Mouse (Mus musculus) MEL (cell line): Measurements from ENCODE around the gene Thsd7a. TPM values are rescaled to one million over a fixed set of nuclear protein-coding genes. Genes with fewer than 3 reads are reported as not detected.

ENCODE experiments used
- DNase-seq: peaks from one replicate; pipeline ENCODE4 v3.0.0; 2011; ENCODE audit warnings: low read depth, low spot score
- H3K27ac ChIP-seq: 2 replicates; pipeline ENCODE4 v1.5.1; 2012; ENCODE audit warnings: low read depth, mild to moderate bottlenecking, control low read depth, low read length, moderate library complexity; ENCODE audit not compliant: control insufficient read depth
- H3K27me3 ChIP-seq, 2 experiments: fragments of 150-350 bp in 1 of 2; sonication (generic) in 1 of 2; 2 replicates each; pipeline ENCODE4 v1.6.1; 2012; ENCODE audit warnings: low read length in 2 of 2, mild to moderate bottlenecking in 2 of 2, improper control_type of control experiment in 1 of 2, moderate library complexity in 1 of 2; ENCODE audit not compliant: insufficient read depth in 2 of 2, control insufficient read depth in 1 of 2
- H3K36me3 ChIP-seq, 2 experiments: 2 replicates each; pipeline ENCODE4 v1.6.1; 2012 to 2014; ENCODE audit warnings: low read length in 2 of 2, improper control_type of control experiment in 1 of 2, inconsistent platforms in 1 of 2, mild to moderate bottlenecking in 1 of 2; ENCODE audit not compliant: insufficient read depth in 2 of 2, control insufficient read depth in 1 of 2
- H3K4me1 ChIP-seq, 2 experiments: fragments of 150-350 bp in 1 of 2; sonication (generic) in 1 of 2; 2 replicates each; pipeline ENCODE4 v1.6.1; 2012; ENCODE audit warnings: low read length in 2 of 2, improper control_type of control experiment in 1 of 2, mild to moderate bottlenecking in 1 of 2; ENCODE audit not compliant: insufficient read depth in 2 of 2, control insufficient read depth in 1 of 2
- H3K4me3 ChIP-seq, 2 experiments: fragments of 150-350 bp in 1 of 2; sonication (generic) in 1 of 2; 2 replicates each; pipeline ENCODE4 v1.5.1; 2012; ENCODE audit warnings: low read depth in 2 of 2, low read length in 2 of 2, mild to moderate bottlenecking in 2 of 2, moderate library complexity in 2 of 2, control low read depth in 1 of 2, improper control_type of control experiment in 1 of 2; ENCODE audit not compliant: control insufficient read depth in 1 of 2, insufficient read depth in 1 of 2
- H3K79me2 ChIP-seq: 2 replicates; pipeline ENCODE4 v1.6.1; 2012; ENCODE audit warnings: mild to moderate bottlenecking, low read length, moderate library complexity; ENCODE audit not compliant: control insufficient read depth, poor library complexity, insufficient read depth
- H3K9ac ChIP-seq: 2 replicates; pipeline ENCODE4 v1.6.1; 2012; ENCODE audit warnings: low read depth, mild to moderate bottlenecking, control low read depth, low read length, moderate library complexity; ENCODE audit not compliant: control insufficient read depth, poor library complexity, severe bottlenecking
- H3K9me3 ChIP-seq: fragments of 150-350 bp; sonication (generic); replicated peaks from 2 replicates; pipeline ENCODE4 v1.6.1; 2012; ENCODE audit warnings: mild to moderate bottlenecking, low read length, improper control_type of control experiment, moderate library complexity; ENCODE audit not compliant: insufficient read depth
- CHD1 ChIP-seq: IDR thresholded peaks from 2 replicates; pipeline ENCODE4 v1.6.1; 2012; ENCODE audit warnings: low read depth, mild to moderate bottlenecking, inconsistent platforms, low read length, improper control_type of control experiment
- CHD2 ChIP-seq: IDR thresholded peaks from 2 replicates; pipeline ENCODE4 v1.6.1; 2011; ENCODE audit warnings: low read length, improper control_type of control experiment
- CTCF ChIP-seq, 3 experiments: IDR thresholded peaks in 2 of 3; conservative IDR thresholded peaks in 1 of 3; 2 replicates each; pipeline ENCODE4 v1.5.1; 2011 to 2012; ENCODE audit warnings: low read length in 3 of 3, low read depth in 2 of 3, mild to moderate bottlenecking in 2 of 3, improper control_type of control experiment in 1 of 3, inconsistent platforms in 1 of 3, mixed read lengths in 1 of 3, moderate library complexity in 1 of 3; ENCODE audit not compliant: control insufficient read depth in 1 of 3, insufficient read depth in 1 of 3, poor library complexity in 1 of 3, severe bottlenecking in 1 of 3
- ELF1 ChIP-seq: IDR thresholded peaks from 2 replicates; pipeline ENCODE4 v1.6.1; 2014; ENCODE audit warnings: low read depth, mild to moderate bottlenecking, inconsistent platforms, low read length, improper control_type of control experiment, moderate library complexity
- EP300 ChIP-seq, 2 experiments: IDR thresholded peaks; 2 replicates each; pipeline ENCODE4 v1.6.1; 2011; ENCODE audit warnings: improper control_type of control experiment in 2 of 2, low read length in 2 of 2, low read depth in 1 of 2, mild to moderate bottlenecking in 1 of 2
- ETS1 ChIP-seq: IDR thresholded peaks from 2 replicates; pipeline ENCODE4 v1.6.1; 2012; ENCODE audit warnings: low read depth, mild to moderate bottlenecking, inconsistent platforms, low read length, improper control_type of control experiment, moderate library complexity
- GATA1 ChIP-seq: IDR thresholded peaks from 2 replicates; pipeline ENCODE4 v1.6.1; 2011; ENCODE audit warnings: low read depth, low read length, improper control_type of control experiment
- KAT2A ChIP-seq: conservative IDR thresholded peaks from 2 replicates; pipeline ENCODE4 v1.6.1; 2012; ENCODE audit warnings: low read depth, low read length, improper control_type of control experiment, inconsistent platforms
- MAX ChIP-seq: IDR thresholded peaks from 2 replicates; pipeline ENCODE4 v1.6.1; 2011; ENCODE audit warnings: low read length, improper control_type of control experiment
- MYC ChIP-seq: IDR thresholded peaks from 2 replicates; pipeline ENCODE4 v1.6.1; 2011; ENCODE audit warnings: low read depth, mild to moderate bottlenecking, low read length, improper control_type of control experiment, moderate library complexity
- POLR2AphosphoS5 ChIP-seq: IDR thresholded peaks from 2 replicates; pipeline ENCODE4 v1.6.1; 2012; ENCODE audit warnings: low read depth, borderline replicate concordance, mild to moderate bottlenecking, inconsistent platforms, low read length, moderate library complexity, mixed read lengths
- RAD21 ChIP-seq: IDR thresholded peaks from 2 replicates; pipeline ENCODE4 v1.6.1; 2011; ENCODE audit warnings: mild to moderate bottlenecking, low read depth, low read length, improper control_type of control experiment
- SIN3A ChIP-seq: IDR thresholded peaks from 2 replicates; pipeline ENCODE4 v1.6.1; 2012; ENCODE audit warnings: low read length, improper control_type of control experiment, inconsistent platforms
- SMC3 ChIP-seq: IDR thresholded peaks from 2 replicates; pipeline ENCODE4 v1.6.1; 2011; ENCODE audit warnings: low read depth, low read length, improper control_type of control experiment
- TAL1 ChIP-seq: IDR thresholded peaks from 2 replicates; pipeline ENCODE4 v1.6.1; 2012; ENCODE audit warnings: mild to moderate bottlenecking, inconsistent platforms, low read length, moderate library complexity, mixed read lengths
- ZC3H11A ChIP-seq: IDR thresholded peaks from 2 replicates; pipeline ENCODE4 v1.6.1; 2012; ENCODE audit warnings: low read depth, mild to moderate bottlenecking, inconsistent platforms, low read length, improper control_type of control experiment
- polyA plus RNA-seq, 2 experiments: library from polyadenylated mRNA; stranded (reverse) in 1 of 2; unstranded in 1 of 2; fragments of >175 nt in 1 of 2; fragments of >200 nt in 1 of 2; gene quantifications; 2 replicates each; pipeline versions ENCODE4 v1.2.1 to v1.2.4; 2012; ENCODE audit warnings: low replicate concordance in 2 of 2, low read depth in 1 of 2; ENCODE audit not compliant: insufficient read length in 2 of 2, insufficient read depth in 1 of 2, missing spikeins in 1 of 2
- total RNA-seq: library from RNA; depleted of rRNA; stranded (reverse); fragments of 300-350 nt; gene quantifications from 2 replicates; pipeline ENCODE4 v1.2.3, GENCODE M21; 2012

The Thsd7a gene
- total and polyA plus RNA-seq, 3 experiments = not detected

GRCm38 (mm10) chr6:12336590-12337584, 412.3 kb downstream of the Thsd7a start:
- no peaks in the 10 kb centered on the region for H3K36me3 ChIP-seq

GRCm38 (mm10) chr6:12315070-12315909, 433.9 kb downstream of the Thsd7a start:
- Histone ChIP-seq H3K4me1 (no peaks in the 10 kb centered on the region), H3K36me3 (no peaks in the 10 kb centered on the region), H3K9me3 (no peaks in the 10 kb centered on the region), H3K27me3 (no peaks in the 10 kb centered on the region), H3K79me2 (no peaks in the 10 kb centered on the region), H3K9ac (no peak overlapping the region), H3K27ac (no peak overlapping the region), H3K4me3 (no peak overlapping the region)
- peak; percentile 44 for DNase-seq
- no peak for TF ChIP-seq MYC
- TF ChIP-seq CHD1 = no peak
- peak in 2 of 3 experiments; percentile 14 to 66; a peak in 3 of 6 replicates for TF ChIP-seq CTCF (IDR thresholded peaks at IDR 0.05 in 2 of 3, conservative IDR thresholded peaks at IDR 0.05 in 1 of 3; ENCODE audit: control insufficient read depth in 1 of 3, insufficient read depth in 1 of 3, low read depth in 2 of 3, low read length in 3 of 3, poor library complexity in 1 of 3, severe bottlenecking in 1 of 3)
- TF ChIP-seq RAD21 = peak; percentile 78
- TF ChIP-seq EP300 (IDR thresholded peaks at IDR 0.05; ENCODE audit: low read depth in 1 of 2, low read length in 2 of 2) = no peak
- peak; percentile 50 for TF ChIP-seq ZC3H11A
- TF ChIP-seq SMC3 = peak; percentile 78
- no peak for TF ChIP-seq POLR2AphosphoS5

More at GRCm38 (mm10) chr6:12336590-12337584, 412.3 kb downstream of the Thsd7a start:
- Histone ChIP-seq H3K79me2 (no peaks in the 10 kb centered on the region), H3K4me3 (no peak overlapping the region), H3K27ac (no peak overlapping the region), H3K4me1 (no peaks in the 10 kb centered on the region), H3K27me3 (no peaks in the 10 kb centered on the region), H3K9ac (no peak overlapping the region), H3K9me3 (no peaks in the 10 kb centered on the region)
- no peak for TF ChIP-seq ELF1
- no peak for TF ChIP-seq TAL1
- TF ChIP-seq SIN3A = no peak
- no peak for TF ChIP-seq MAX
- TF ChIP-seq KAT2A = no peak
- no peak for TF ChIP-seq ETS1
- TF ChIP-seq CHD2 = no peak
- no peak for TF ChIP-seq GATA1
- no peak for TF ChIP-seq CHD1
- TF ChIP-seq SMC3 = no peak
- DNase-seq = no peak
